Mouse (Mus musculus) thymus, adult 2 months (tissue): Measurements from ENCODE around the gene Nono.

Source experiments
- CTCF ChIP-seq: fragments of 200-500 bp; IDR thresholded peaks from 2 replicates; pipeline ENCODE4 v1.5.1; 2012; ENCODE audit warnings: mild to moderate bottlenecking, control low read depth, low read length, moderate library complexity, borderline replicate concordance; ENCODE audit not compliant: control insufficient read depth, poor library complexity, insufficient read depth; ENCODE audit errors: extremely low read depth
- POLR2A ChIP-seq: fragments of 200-500 bp; IDR thresholded peaks from 2 replicates; pipeline ENCODE4 v1.6.1; 2012; ENCODE audit warnings: mild to moderate bottlenecking, low read length, control low read depth, moderate library complexity; ENCODE audit not compliant: control insufficient read depth, poor library complexity, insufficient read depth; ENCODE audit errors: extremely low read depth

DNA sequence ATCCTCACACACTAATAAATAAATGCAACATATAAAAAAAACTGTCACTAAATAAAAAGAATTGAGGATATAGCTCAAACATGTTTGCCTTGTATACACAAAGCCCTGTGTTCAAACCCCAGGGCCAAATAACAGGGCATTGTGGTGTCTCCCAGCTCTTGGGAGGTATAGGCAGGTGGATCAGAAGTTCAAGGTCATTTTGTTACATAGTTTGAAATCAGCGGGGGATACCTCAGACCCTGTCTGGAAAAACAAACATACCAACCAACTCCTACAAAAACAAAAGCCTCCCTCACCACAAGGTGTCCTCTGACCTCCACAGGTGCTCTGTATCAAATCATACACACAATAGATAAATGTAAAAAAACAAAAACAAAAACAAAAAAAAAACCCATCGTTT is 34.8 kb upstream of the Nono start:
- TF ChIP-seq CTCF = no peak
- no peak for TF ChIP-seq POLR2A
